Mouse (Mus musculus) urinary bladder, adult 2 months (tissue): Measurements from ENCODE around the gene Zcchc8. TPM values are rescaled to one million over a fixed set of nuclear protein-coding genes. Genes with fewer than 3 reads are reported as not detected.

Source experiments
- DNase-seq: peaks from one replicate; pipeline ENCODE4 v3.0.0; 2022; ENCODE audit warnings: low spot score
- polyA plus RNA-seq: library from polyadenylated mRNA; depleted of rRNA; stranded (reverse); fragments of >200 nt; gene quantifications from 2 replicates; pipeline ENCODE4 v1.2.3, GENCODE M21; 2012

Gene Zcchc8
- polyA plus RNA-seq, 1 experiment: 46.8 TPM

- DNase-seq: peak; percentile 75
These were observed 37.3 kb downstream of the Zcchc8 start for GRCm38 (mm10) chr5:123683377-123684220.

DNA sequence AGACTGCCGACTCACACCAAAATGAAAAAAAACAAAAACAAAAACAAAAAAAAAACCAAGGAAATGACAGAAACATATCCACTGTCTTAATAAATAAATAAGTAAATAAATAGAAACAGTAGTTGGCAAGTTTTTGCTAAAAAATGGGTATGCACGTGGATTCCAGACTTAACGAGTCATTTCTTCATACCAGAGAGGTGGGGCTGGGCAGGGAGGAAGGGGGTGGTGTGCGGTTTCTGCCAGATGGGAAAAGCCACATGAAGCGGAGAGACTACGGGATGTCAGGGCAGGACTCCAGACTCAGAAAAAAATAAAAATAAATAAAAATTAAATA lies 37.9 kb downstream of the Zcchc8 start:
- no peak for DNase-seq

- no peak for DNase-seq
These were observed 38.5 kb downstream of the Zcchc8 start for GRCm38 (mm10) chr5:123682372-123682771.

DNA sequence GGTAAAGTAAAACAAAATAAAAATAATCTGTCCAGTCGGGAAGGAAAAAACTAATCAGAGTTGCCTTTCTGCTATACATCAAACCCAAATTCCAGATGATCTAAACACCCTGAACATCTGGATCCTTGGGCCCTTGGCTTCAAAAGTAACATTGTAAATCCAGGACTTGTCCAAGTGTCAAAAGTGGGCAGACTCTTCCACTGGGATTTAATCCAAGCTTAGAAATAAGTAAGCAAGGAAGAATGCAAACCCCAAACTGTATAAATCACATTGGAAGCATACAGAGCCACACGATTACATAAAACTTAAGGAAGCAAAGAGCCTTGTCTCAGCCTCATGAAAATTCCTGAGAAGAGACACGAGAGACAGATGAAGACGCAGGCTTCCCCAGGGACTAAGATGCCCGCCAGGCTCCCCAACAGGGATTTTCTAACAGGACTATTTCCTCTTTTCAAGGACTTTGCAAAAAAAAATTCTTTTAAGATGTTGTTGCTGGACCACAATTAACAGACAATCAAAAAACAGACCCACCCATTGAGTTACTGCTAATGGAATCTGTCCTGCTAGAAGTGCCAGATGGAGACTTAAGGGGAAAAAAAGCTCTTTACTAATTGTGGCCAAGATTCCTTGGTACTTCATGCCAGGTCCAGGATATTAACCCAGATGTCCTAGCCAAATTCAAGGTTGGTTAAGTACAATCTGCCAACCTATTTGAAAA lies 41.2 kb downstream of the Zcchc8 start:
- no peak for DNase-seq

DNA sequence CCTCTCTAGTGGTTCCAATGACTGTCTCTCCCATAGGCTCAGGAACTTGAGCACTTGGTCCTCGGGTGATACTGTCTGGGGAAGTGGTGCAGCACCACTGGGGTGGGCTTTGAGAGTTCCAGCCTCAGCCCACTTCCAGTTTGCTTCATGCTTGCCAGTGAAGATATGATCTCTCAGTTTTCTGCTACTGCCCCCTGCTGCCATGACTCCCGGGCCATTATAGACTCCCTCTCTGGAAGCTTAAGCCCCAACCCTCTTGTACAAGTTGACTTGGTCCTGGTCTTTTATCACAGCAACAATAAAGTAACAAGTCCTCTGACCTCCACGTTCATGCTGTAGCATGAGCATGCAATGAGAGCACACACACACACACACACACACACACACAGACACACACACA lies 41.8 kb downstream of the Zcchc8 start:
- DNase-seq: no peak

GRCm38 (mm10) chr5:123675717-123676116 lies 45.2 kb downstream of the Zcchc8 start:
- no peak for DNase-seq

- DNase-seq: no peak
These were observed 45.7 kb downstream of the Zcchc8 start for GRCm38 (mm10) chr5:123675221-123675620.

GRCm38 (mm10) chr5:123671473-123671820 lies 49.5 kb downstream of the Zcchc8 start:
- no peak for DNase-seq

- DNase-seq: no peak
These were observed 50.0 kb downstream of the Zcchc8 start for GRCm38 (mm10) chr5:123670800-123671472.

GRCm38 (mm10) chr5:123669991-123670799 lies 50.7 kb downstream of the Zcchc8 start:
- no peak for DNase-seq

GRCm38 (mm10) chr5:123667915-123668314 lies 53.0 kb downstream of the Zcchc8 start:
- no peak for DNase-seq

DNA sequence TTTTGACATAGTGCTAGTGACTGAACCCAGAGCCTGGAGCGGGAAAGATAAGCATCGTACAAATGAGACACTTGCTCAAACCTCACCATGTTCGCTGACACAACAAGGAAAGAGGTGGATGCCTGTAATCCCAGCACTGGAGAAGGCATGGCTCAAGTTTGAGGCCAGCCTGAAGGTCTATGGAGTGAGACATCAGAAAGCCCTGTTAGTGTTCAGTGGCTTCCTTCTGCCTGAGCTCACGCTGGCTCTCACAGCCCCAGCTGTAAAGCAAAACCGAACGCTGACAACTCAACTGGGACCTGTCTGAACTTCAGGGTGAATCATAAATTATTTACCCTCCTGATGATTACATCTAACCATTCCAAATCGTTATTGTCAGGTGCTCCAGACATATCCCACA lies 54.9 kb downstream of the Zcchc8 start:
- no peak for DNase-seq

GRCm38 (mm10) chr5:123664329-123664728 lies 56.6 kb downstream of the Zcchc8 start:
- DNase-seq: no peak

GRCm38 (mm10) chr5:123662059-123662458 lies 58.8 kb downstream of the Zcchc8 start:
- no peak for DNase-seq

DNA sequence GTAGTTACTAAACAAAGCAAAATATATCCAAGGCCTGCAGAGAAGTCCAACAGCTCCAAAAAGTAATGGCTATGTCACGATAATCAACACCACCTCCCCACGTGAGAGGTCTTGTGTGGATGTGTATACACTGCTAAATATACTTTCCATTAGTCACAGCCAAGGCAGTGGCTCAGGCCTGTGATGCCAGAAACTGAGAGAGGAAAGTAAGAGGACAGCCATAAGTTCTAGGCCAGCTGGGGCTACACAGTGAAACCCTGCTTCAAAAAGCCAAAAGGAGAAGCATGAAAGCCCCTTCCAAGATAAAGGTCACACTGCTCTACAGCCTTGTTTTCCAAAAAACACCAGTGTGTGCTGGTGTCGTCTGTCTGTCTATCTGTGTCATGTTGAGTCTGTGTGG lies 59.3 kb downstream of the Zcchc8 start:
- no peak for DNase-seq

- DNase-seq: no peak
These were observed 63.2 kb downstream of the Zcchc8 start for GRCm38 (mm10) chr5:123657651-123658050.

GRCm38 (mm10) chr5:123654937-123655336 lies 66.0 kb downstream of the Zcchc8 start:
- no peak for DNase-seq

DNA sequence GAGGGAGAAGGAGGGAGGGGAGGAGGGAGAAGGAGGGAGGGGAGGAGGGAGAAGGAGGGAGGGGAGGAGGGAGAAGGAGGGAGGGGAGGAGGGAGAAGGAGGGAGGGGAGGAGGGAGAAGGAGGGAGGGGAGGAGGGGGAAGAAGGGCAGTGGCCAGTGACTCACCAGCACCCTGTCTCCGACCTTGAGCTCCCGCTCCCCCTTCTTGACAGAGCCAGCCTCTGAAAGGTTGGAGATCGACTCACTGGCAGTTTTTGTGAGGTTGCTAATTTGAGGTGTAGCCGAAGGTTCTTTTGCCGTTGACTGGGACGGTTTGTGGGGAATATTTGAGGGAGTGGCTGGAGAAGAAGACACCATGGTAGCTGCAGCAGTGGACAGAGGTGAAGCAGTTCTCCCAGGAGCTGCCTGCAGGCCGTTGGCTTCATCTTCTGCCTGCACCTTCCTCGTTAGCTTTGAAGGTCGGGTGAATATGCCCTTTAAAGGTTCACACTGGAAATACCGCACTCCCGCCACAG lies 67.6 kb downstream of the Zcchc8 start:
- no peak for DNase-seq

GRCm38 (mm10) chr5:123650825-123651224 lies 70.1 kb downstream of the Zcchc8 start:
- no peak for DNase-seq
